Mouse (Mus musculus): Measurements from ENCODE around the gene St6galnac3. TPM values are rescaled to one million over a fixed set of nuclear protein-coding genes. Genes with fewer than 3 reads are reported as not detected.

The St6galnac3 gene
- polyA plus RNA-seq, 1 experiment from 2014 or later, result 55.0 TPM

DNA sequence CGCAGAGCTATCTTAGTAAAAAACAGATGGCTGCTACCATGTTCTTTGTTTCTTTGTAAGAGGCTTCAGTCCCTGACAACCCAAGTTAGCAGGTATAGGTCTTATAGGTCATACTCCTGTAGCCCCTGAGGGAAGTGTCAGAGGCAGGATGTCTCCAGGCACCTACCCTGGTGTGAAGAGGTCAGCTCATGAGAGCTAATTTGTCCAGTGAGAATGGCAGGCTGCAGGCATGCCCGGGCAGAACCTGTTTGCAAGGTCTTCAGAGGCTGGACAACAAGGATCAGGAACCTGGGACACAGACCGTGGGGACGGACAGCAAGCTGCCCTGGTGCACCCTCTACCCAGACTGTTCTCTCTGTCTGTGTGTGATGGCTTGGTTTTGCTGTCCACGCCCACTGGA is 482.4 kb downstream of the St6galnac3 start:
- H3K9me3 ChIP-seq (replicated peaks; ENCODE audit: control insufficient read depth, low read length), result no peaks in the 10 kb centered on the region
- DNase-seq (ENCODE audit: low spot score) (peak; percentile 24), ATAC-seq (replicated peaks; ENCODE audit: insufficient number of reproducible peaks, low FRiP score, low TSS enrichment, low read depth) (no peak)
- 44% methylated on average over 5 of the region's 5 CpGs for WGBS
- H3K9ac ChIP-seq (replicated peaks; ENCODE audit: low read length), result no peak overlapping the region
- H3K4me3 ChIP-seq (ENCODE audit: low read depth, low read length), result no peak overlapping the region
- no peaks in the 10 kb centered on the region for H3K36me3 ChIP-seq (replicated peaks; ENCODE audit: control insufficient read depth, insufficient read depth, low read depth, low read length)
- no peak overlapping the region for H3K4me2 ChIP-seq (ENCODE audit: low read depth, low read length)
- no peak overlapping the region for H3K27ac ChIP-seq (replicated peaks; ENCODE audit: low read depth, low read length)
- no peaks in the 10 kb centered on the region for H3K27me3 ChIP-seq (ENCODE audit: control insufficient read depth, insufficient read depth, low read length)
- no peaks in the 10 kb centered on the region for H3K4me1 ChIP-seq (ENCODE audit: control insufficient read depth, insufficient read depth, low read length)

DNA sequence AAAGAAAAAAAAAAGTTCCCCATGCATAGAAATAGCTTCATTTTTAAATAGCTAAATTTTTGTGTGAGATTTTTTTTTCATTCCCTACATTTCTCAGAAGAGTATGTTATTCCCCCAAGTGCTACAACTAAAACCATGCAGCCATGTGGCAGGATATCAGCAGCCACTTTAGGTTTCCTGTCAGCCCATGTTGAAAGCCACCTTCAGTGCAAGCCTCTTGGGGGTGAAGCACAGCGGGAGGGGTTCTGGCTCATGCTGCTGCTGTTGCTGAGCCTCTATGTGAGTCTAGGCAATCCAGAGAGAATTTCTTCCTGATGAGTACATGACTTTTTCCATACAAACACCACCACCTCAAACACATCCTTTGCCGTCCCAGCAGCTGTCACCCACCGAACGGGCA is 483.8 kb downstream of the St6galnac3 start:
- Histone ChIP-seq H3K27ac (replicated peaks; ENCODE audit: low read depth, low read length) (no peak overlapping the region), H3K4me2 (ENCODE audit: low read depth, low read length) (no peak overlapping the region), H3K9me3 (replicated peaks; ENCODE audit: control insufficient read depth, low read length) (no peaks in the 10 kb centered on the region), H3K36me3 (replicated peaks; ENCODE audit: control insufficient read depth, insufficient read depth, low read depth, low read length) (no peaks in the 10 kb centered on the region), H3K9ac (replicated peaks; ENCODE audit: low read length) (no peak overlapping the region), H3K4me3 (ENCODE audit: low read depth, low read length) (no peak overlapping the region), H3K27me3 (ENCODE audit: control insufficient read depth, insufficient read depth, low read length) (no peaks in the 10 kb centered on the region), H3K4me1 (ENCODE audit: control insufficient read depth, insufficient read depth, low read length) (no peaks in the 10 kb centered on the region)
- ATAC-seq (replicated peaks; ENCODE audit: insufficient number of reproducible peaks, low FRiP score, low TSS enrichment, low read depth) (no peak), DNase-seq (ENCODE audit: low spot score) (no peak)
- 85% methylated on average over 4 of the region's 4 CpGs for WGBS

DNA sequence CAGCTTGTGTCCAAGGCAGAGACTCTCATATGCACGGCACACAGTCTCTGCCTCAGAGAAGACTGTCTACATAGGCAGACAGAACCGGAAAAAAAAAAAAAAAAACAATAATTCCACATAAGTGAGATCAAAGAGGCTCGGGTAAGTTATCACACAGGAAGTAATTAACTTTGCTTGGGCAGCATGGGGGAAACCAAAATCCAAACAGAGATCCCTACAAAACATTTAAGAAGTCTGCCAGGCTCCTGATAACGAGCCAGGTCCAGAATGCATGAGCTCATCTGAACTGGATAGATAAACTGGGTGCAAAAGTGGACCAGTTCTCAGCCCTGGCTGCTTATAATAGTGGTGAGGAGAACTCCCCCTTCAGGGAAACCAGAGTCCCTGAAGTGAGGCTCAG is 484.6 kb downstream of the St6galnac3 start:
- no peak for DNase-seq (ENCODE audit: low spot score)
- no peak for ATAC-seq (replicated peaks; ENCODE audit: insufficient number of reproducible peaks, low FRiP score, low TSS enrichment, low read depth)
- H3K27me3 ChIP-seq (ENCODE audit: control insufficient read depth, insufficient read depth, low read length), result no peaks in the 10 kb centered on the region
- no peak overlapping the region for H3K4me3 ChIP-seq (ENCODE audit: low read depth, low read length)
- no peak overlapping the region for H3K27ac ChIP-seq (replicated peaks; ENCODE audit: low read depth, low read length)
- no peaks in the 10 kb centered on the region for H3K36me3 ChIP-seq (replicated peaks; ENCODE audit: control insufficient read depth, insufficient read depth, low read depth, low read length)
- no peak overlapping the region for H3K4me2 ChIP-seq (ENCODE audit: low read depth, low read length)
- H3K4me1 ChIP-seq (ENCODE audit: control insufficient read depth, insufficient read depth, low read length), result no peaks in the 10 kb centered on the region
- 37% methylated on average over 4 of the region's 4 CpGs for WGBS
- no peak overlapping the region for H3K9ac ChIP-seq (replicated peaks; ENCODE audit: low read length)
- no peaks in the 10 kb centered on the region for H3K9me3 ChIP-seq (replicated peaks; ENCODE audit: control insufficient read depth, low read length)

DNA sequence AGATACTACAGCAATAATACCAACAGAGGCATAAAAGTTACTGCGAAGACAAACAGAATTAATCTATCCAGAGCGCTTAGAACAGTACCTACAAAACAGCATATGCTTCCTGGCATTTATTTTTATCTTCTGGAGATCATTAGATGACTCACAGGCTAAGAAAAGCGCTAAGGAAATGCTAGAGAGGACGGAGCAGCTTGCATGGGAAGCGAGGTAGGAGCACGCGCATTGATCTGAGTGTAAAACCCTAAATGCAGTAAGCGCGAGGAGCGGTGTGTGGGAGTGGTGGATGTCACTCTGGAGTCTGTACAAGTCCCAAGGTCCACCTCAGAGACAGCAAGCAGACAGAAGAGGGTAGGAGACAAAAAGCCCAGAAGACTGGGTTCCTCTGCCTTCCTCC is 486.6 kb downstream of the St6galnac3 start:
- DNase-seq (ENCODE audit: low spot score), result no peak
- H3K27ac ChIP-seq (replicated peaks; ENCODE audit: low read depth, low read length), result no peak overlapping the region
- no peaks in the 10 kb centered on the region for H3K9me3 ChIP-seq (replicated peaks; ENCODE audit: control insufficient read depth, low read length)
- no peaks in the 10 kb centered on the region for H3K36me3 ChIP-seq (replicated peaks; ENCODE audit: control insufficient read depth, insufficient read depth, low read depth, low read length)
- no peak overlapping the region for H3K4me2 ChIP-seq (ENCODE audit: low read depth, low read length)
- 89% methylated on average over 10 of the region's 10 CpGs for WGBS
- H3K9ac ChIP-seq (replicated peaks; ENCODE audit: low read length), result no peak overlapping the region
- no peaks in the 10 kb centered on the region for H3K4me1 ChIP-seq (ENCODE audit: control insufficient read depth, insufficient read depth, low read length)
- no peak overlapping the region for H3K4me3 ChIP-seq (ENCODE audit: low read depth, low read length)
- no peaks in the 10 kb centered on the region for H3K27me3 ChIP-seq (ENCODE audit: control insufficient read depth, insufficient read depth, low read length)
- ATAC-seq (replicated peaks; ENCODE audit: insufficient number of reproducible peaks, low FRiP score, low TSS enrichment, low read depth), result no peak

DNA sequence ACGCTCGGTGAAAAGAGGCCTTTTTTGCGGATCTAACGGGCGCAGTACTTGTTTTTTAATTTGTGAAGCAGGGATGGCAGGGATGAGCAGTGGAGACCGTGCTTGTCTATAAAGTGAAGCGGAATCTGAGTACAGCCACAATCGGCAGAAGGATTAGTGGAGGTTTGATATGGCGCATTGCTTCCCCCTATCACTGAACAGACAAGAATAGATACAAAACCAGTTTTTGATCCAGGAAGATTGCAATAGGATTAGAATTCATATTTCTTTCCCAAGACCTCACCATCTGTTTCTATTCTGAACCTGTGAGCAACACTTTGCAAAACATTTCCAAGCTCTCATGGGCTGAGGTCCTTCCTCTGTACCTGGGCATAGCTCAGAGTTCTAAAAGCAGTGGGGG is 488.7 kb downstream of the St6galnac3 start:
- 94% methylated on average over 9 of the region's 9 CpGs for WGBS
- no peak for DNase-seq (ENCODE audit: low spot score)
- Histone ChIP-seq H3K4me2 (ENCODE audit: low read depth, low read length) (no peak overlapping the region), H3K4me1 (ENCODE audit: control insufficient read depth, insufficient read depth, low read length) (no peaks in the 10 kb centered on the region), H3K9me3 (replicated peaks; ENCODE audit: control insufficient read depth, low read length) (no peaks in the 10 kb centered on the region), H3K9ac (replicated peaks; ENCODE audit: low read length) (no peak overlapping the region), H3K27ac (replicated peaks; ENCODE audit: low read depth, low read length) (no peak overlapping the region), H3K36me3 (replicated peaks; ENCODE audit: control insufficient read depth, insufficient read depth, low read depth, low read length) (no peaks in the 10 kb centered on the region), H3K27me3 (ENCODE audit: control insufficient read depth, insufficient read depth, low read length) (no peaks in the 10 kb centered on the region), H3K4me3 (ENCODE audit: low read depth, low read length) (no peak overlapping the region)
- ATAC-seq (replicated peaks; ENCODE audit: insufficient number of reproducible peaks, low FRiP score, low TSS enrichment, low read depth), result no peak

DNA sequence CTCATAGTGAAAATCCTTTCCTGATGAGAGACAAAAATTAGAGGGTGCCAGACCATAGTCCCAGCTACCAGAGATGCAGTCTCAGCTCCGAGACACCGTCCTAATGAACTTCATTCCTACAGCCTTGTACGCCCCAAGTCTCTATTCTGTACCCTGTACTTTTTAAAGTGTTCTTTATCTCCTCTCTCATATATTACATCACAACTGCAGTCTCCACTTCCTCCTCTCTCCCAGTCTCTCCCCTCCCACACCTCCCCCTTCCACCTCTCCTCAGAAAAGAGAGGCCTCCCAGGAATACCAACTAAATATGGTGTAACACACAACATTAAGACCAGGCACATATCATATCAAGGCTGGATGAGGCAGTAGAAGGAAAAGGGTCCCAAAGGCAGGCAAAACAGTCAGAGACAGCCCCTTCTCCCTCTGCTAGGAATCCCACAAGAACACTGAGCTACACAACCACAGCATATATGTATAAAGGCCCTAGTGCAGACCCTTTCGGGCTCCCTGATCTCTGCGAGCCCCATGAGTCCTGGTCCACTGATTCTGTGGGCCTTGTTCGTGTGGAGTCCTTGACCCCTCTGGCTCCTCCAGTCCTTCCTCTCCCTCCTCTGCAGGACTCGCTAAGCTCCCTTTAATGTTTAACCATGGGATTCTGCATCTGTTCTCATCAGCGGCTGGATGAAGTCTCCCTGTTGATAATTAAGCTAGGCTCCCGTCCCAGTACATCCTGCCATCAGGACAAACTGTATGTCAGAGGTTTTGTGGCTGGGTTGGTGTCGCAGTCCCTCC is 502.2 kb downstream of the St6galnac3 start:
- H3K27ac ChIP-seq (replicated peaks; ENCODE audit: low read depth, low read length), result no peak overlapping the region
- H3K4me1 ChIP-seq (ENCODE audit: control insufficient read depth, insufficient read depth, low read length), result no peaks in the 10 kb centered on the region
- H3K4me3 ChIP-seq (ENCODE audit: low read depth, low read length), result no peak overlapping the region
- no peaks in the 10 kb centered on the region for H3K36me3 ChIP-seq (replicated peaks; ENCODE audit: control insufficient read depth, insufficient read depth, low read depth, low read length)
- no peaks in the 10 kb centered on the region for H3K9me3 ChIP-seq (replicated peaks; ENCODE audit: control insufficient read depth, low read length)
- DNase-seq (ENCODE audit: low spot score) (no peak), ATAC-seq (replicated peaks; ENCODE audit: insufficient number of reproducible peaks, low FRiP score, low TSS enrichment, low read depth) (no peak)
- no peak overlapping the region for H3K9ac ChIP-seq (replicated peaks; ENCODE audit: low read length)
- WGBS, result 83% methylated on average over 10 of the region's 10 CpGs
- H3K4me2 ChIP-seq (ENCODE audit: low read depth, low read length), result no peak overlapping the region
- no peaks in the 10 kb centered on the region for H3K27me3 ChIP-seq (ENCODE audit: control insufficient read depth, insufficient read depth, low read length)

DNA sequence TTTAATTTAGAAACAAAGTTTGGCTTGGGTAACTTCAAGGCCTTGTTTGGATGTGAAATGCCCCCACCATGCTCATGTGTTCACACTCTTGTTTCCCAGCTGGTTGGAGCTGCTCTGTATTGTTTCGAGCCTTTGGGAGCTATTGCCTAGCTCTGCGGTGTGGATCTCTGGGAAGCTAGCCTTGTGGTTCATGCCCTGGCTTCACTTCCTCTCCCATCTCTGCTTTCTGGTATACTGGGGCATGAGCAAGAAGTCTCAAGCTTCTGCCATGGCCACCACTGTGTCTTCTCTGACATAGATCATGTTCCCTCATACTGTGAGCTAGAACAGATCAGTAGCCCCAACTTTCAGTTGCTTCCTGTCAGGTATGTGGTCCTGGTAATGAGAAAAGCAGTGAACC is 505.6 kb downstream of the St6galnac3 start:
- WGBS, result 94% methylated on average over 2 of the region's 2 CpGs
- Histone ChIP-seq H3K9me3 (replicated peaks; ENCODE audit: control insufficient read depth, low read length) (no peaks in the 10 kb centered on the region), H3K27ac (replicated peaks; ENCODE audit: low read depth, low read length) (no peak overlapping the region), H3K4me3 (ENCODE audit: low read depth, low read length) (no peak overlapping the region), H3K9ac (replicated peaks; ENCODE audit: low read length) (no peak overlapping the region), H3K36me3 (replicated peaks; ENCODE audit: control insufficient read depth, insufficient read depth, low read depth, low read length) (no peaks in the 10 kb centered on the region), H3K4me2 (ENCODE audit: low read depth, low read length) (no peak overlapping the region), H3K27me3 (ENCODE audit: control insufficient read depth, insufficient read depth, low read length) (no peaks in the 10 kb centered on the region), H3K4me1 (ENCODE audit: control insufficient read depth, insufficient read depth, low read length) (no peaks in the 10 kb centered on the region)
- DNase-seq (ENCODE audit: low spot score) (no peak), ATAC-seq (replicated peaks; ENCODE audit: insufficient number of reproducible peaks, low FRiP score, low TSS enrichment, low read depth) (no peak)

DNA sequence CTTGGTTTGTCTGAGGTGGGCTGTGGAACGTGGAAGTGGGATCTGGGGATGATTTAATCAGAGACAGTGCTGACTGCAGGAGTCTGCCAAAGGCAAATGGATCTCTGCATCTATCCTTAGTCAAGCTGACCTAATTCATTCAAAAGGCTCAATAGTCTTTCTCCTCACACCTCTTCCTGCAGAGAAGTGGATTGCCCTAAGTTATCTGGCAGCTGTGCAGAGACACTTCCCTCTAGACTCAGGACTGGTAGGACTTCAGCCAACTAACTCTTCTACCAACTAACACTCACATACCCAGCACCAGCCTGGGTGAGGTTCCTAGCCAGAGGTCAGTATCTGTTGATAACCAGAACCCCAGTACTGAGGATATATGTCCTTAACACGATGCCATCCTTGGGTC is 516.8 kb downstream of the St6galnac3 start:
- WGBS, result 79% methylated on average over 2 of the region's 2 CpGs
- Histone ChIP-seq H3K9me3 (replicated peaks; ENCODE audit: control insufficient read depth, low read length) (no peaks in the 10 kb centered on the region), H3K4me1 (ENCODE audit: control insufficient read depth, insufficient read depth, low read length) (no peaks in the 10 kb centered on the region), H3K9ac (replicated peaks; ENCODE audit: low read length) (no peak overlapping the region), H3K27me3 (ENCODE audit: control insufficient read depth, insufficient read depth, low read length) (no peaks in the 10 kb centered on the region), H3K4me3 (ENCODE audit: low read depth, low read length) (no peak overlapping the region), H3K4me2 (ENCODE audit: low read depth, low read length) (no peak overlapping the region), H3K36me3 (replicated peaks; ENCODE audit: control insufficient read depth, insufficient read depth, low read depth, low read length) (no peaks in the 10 kb centered on the region), H3K27ac (replicated peaks; ENCODE audit: low read depth, low read length) (no peak overlapping the region)
- no peak for DNase-seq (ENCODE audit: low spot score)
- no peak for ATAC-seq (replicated peaks; ENCODE audit: insufficient number of reproducible peaks, low FRiP score, low TSS enrichment, low read depth)

All from embryonic facial prominence, embryonic 11.5 days (tissue).